Mouse (Mus musculus): ENCODE results near the gene Ccdc77.
"Not testable (repeated sequence)": the region's sequence is repeated elsewhere in the genome, so short reads cannot be mapped to it uniquely, and the experiment has no call there.

The Ccdc77 gene

DNA sequence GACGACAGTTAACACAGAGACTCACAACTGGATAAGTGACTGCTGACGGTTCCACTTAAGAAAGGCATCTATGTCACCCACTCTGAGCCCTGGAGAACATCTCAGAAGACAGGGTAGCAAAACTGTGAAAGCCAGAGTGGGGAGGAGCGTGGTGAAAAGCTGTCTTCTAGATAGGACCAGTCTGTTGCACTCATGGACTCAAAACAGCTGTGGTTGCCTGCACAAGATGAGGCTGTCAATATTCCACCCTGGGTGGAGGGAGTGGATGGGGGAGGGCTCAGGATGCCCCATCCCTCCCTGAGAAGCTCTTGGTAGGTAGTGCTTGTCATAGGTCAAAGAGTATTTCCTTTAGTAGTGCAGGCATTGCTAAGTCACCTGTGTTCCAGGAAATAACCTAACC, 54.4 kb downstream of the Ccdc77 start:
- DNase-seq (ENCODE audit: low read depth, low spot score): no peak

DNA sequence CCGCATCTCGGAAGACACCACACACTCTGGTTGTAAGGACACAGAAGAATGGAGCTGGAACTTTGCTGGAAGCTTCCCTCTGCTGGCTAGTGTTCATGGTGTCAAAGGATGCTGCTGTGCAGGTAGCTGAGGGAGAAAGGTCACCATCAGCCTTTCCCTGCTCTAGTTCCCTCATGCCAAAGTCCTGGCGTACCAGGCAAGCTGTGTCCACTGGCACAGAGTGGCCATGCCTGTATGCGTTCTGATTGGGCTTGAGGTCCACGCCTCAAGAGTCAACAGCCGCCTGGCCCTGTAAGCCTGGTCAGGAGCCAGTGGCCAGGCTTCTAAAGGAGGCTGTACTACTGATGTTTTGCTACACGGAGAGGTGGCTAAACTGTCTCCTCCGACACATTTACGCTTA, 54.8 kb downstream of the Ccdc77 start:
- DNase-seq (ENCODE audit: low read depth, low spot score): no peak

- no peak for DNase-seq (ENCODE audit: low read depth, low spot score)
These were observed 57.1 kb downstream of the Ccdc77 start for GRCm38 (mm10) chr6:120306859-120307594.

- DNase-seq (ENCODE audit: low read depth, low spot score): no peak
These were observed 61.3 kb downstream of the Ccdc77 start for GRCm38 (mm10) chr6:120302755-120303316.

DNA sequence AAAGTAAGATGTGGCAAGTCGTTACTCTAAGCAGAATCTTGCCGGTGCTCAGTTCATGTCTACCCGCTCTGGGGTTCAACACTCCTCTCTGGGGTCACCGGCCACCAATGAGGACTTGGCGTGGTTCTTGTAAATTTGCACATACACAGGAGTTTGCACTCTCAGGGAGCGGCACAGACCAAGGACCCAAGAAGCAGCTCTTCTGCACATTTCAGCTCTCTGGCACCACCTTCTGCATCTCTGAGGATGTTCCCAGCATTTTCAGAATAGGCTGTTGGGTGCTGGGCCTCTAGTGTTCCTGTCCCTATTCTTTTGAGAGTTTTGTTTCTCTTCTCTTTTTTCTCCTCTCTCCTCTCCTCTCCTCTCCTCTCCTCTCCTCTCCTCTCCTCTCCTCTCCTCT, 63.0 kb downstream of the Ccdc77 start:
- DNase-seq (ENCODE audit: low read depth, low spot score): peak; percentile 24

DNA sequence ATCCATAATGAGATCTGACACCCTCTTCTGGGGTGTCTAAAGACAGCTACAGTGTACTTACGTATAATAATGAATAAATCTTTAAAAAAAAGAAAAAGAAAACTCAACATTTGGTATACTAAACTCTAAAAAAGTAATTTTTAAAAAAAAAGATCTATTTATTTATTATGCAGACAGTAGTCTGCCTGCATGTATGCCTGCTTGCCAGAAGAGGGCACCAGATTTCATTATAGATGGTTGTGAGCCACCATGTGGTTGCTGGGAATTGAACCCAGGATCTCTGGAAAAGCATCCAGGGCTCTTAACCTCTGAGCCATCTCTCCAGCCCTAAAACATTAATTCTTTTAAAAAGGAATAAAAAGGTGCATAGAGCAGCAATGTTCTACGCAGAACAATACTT, 67.6 kb downstream of the Ccdc77 start:
- not testable (repeated sequence) for DNase-seq (ENCODE audit: low read depth, low spot score)

GRCm38 (mm10) chr6:120294785-120295133, 69.4 kb downstream of the Ccdc77 start:
- no peak for DNase-seq (ENCODE audit: low read depth, low spot score)

DNA sequence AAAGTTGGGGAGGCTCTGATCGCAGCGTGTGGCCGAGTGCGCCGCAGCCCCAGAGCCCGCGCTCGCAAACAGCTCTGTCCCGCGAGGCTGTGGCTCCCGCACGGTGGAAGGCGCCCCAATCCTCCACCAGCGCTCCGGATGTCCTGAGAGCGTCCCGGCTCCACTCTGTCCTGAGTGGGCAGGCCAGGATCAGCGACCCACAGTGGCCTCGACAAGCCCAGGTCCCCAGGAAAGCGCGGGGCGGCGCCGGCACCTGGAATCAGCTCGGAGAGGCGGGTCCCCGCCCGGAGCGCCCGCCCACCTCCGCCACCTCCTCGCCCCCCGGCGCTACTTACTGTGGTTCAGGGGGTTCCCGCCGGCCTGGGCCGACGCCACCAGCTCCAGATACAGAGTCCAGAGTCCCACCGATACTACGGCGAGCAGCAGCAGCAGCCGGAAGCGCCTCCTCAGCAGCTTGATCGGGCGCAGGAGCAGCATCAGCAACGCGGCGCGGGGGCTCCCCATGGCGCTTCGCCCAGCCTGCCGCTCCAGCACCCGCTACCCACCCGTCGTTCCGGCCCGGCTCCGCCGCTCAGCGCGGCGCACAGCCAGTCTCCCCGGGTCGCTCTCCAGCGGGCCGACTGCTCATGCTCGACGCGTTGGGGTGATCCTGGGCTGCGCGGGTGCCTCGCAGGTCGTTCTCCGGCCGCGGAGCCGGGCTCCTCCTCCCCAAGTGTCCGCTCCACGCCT, 70.0 kb downstream of the Ccdc77 start, which contains the start of the genes D330020A13Rik and B4galnt3:
Gene D330020A13Rik (plus strand): TSS at position 309 of the 729 bp plus-strand sequence.
Gene B4galnt3 (minus strand): TSS at position 504 of the 729 bp plus-strand sequence.
- DNase-seq (ENCODE audit: low read depth, low spot score): no peak

DNA sequence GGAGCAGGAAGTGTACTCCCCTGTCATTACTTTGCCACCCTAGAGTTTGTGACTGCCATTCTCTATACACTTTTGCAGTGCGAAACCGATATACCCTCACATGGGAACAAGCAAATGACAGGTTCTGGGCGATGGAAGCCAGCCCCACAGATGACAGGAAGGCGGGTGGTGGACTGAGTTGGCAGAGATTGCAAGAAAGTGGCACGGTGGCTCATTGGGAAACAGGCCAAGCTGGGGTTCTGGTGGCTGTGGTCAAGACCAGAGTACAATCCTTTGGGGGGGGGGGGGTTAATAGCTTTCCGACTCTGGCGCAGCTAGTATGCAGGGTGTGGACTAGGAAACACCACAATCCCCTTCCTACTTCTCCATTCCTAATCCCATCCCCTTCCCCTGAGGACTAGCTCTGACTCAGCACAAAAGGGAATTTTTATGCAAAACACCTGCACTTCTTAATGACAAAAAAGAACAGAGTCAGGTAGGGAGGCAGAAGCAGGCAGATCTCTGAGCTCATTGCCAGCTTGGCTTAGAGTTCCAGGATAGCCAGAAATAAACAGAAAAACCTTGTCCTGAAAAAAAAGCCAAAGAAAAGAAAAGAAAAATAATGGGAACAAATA, 72.7 kb downstream of the Ccdc77 start:
- no peak for DNase-seq (ENCODE audit: low read depth, low spot score)

DNA sequence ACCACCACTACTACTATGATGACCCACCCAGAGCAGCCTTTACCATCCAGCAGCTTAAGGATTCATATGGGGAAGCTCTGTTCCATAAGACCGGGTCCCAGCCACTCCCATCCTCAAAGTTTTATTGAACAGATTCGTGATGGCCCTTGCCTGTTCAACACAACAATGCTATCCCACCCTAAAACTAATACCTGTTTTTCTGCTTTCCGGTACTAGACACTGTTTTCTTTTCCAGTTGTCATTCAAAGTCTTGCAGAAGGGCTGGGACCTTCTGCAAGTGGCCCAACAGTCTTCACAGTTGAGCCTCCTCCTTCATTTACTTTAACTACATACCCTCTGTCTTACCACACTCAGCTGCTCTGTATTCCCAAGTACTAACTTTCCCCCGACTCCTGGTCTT, 74.7 kb downstream of the Ccdc77 start:
- DNase-seq (ENCODE audit: low read depth, low spot score): no peak

DNA sequence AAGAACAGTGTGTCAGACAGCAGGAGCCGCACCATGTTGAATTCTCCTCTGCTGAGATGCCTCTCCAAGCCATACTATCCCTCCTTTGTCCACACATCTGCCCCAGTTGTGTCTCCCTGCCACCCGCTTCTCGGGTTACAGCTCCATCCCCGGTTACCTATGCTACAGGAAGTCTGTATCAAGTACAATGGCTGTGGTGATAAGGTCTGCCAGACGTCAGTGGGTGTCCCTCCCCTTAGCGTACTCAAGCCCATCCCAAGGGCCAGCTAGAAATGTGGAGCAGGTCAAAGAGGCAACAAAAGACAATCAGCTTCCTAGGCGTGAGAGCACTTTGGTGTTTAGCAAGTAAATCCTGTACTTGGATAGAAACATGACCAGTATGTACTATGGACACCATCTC, 75.6 kb downstream of the Ccdc77 start:
- DNase-seq (ENCODE audit: low read depth, low spot score): no peak

DNA sequence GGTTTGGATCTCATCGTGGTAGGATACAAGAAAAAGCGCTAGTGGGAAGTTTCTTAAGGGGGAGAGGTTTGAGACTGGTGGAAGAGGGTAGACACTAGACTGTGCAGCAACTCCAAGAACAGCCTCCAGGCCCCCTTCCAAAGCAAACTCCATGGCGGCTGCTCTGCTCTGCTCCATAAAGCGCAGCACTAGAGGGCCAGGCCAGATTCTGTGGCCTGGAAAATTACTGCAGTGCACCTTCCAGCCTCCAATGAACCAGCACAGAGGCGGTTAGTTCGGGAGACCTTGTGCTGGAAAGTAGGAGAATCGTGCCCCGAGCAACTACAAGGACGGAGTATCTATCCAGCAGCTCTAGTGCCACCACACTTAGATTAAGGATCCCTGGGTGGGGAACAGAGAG, 76.9 kb downstream of the Ccdc77 start:
- no peak for DNase-seq (ENCODE audit: low read depth, low spot score)

DNA sequence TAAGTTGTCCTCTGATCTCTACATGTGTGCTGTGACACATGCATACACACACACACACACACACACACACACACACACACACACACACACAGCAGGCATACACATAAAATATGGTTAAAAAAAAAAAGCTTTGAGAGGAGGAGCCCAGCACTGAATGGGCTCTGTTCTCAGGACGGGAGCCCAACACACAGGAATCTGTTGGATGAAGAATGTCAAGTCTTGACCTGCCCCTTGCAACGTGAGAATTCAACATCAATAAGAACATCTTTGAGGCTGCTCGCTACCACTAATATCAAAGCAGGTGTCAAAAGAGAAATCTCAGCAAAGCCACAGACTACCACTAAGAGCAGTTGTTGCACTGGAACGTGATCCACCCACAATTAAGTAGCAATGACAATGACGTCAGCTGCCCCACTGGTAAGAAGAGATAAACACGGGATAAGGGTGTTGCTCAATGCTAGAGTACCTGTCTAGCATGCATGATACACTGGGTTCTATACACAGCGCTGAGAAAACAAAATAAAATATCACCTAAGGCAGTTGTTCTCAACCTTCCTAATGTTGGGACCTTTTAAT, 87.2 kb downstream of the Ccdc77 start:
- no peak for DNase-seq (ENCODE audit: low read depth, low spot score)

DNA sequence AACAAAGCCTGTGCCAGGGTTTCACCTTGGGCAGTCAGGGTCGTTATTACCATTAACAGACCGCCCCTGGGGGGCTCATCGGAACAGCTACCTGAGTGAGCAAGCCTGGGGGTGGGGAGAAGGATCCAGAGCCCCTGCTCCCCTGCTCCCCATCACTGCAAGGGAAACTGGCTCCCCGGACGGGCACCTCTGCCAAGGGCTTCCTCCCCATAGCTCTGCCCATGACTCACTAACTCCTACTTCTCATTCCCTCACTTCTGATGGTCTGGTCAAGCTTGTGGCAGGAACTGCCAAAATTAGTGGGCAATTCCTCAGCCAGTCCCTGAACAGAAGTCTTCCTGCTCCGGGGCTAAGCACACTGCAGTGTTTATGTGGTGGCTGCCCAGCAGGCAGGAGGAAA, 88.9 kb downstream of the Ccdc77 start:
- no peak for DNase-seq (ENCODE audit: low read depth, low spot score)

DNA sequence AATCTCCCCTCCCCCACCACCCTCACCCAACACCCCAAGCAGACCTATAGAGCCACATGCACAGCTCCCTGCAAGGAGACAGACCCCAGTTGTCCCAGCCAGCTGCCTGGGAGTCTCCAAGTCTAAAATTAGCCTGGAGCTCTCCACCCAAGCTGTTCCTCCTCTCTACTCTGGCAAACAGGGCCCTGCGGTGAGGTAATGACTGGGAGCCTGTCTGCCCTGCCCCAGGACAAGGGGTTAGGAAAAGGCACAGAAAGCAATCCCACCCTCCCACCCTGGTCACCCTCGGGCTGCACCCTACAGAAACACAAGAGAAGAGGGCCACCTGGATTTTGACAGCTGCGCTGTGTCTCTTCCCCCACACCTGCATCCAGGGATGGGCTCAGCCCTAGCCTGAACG, 89.3 kb downstream of the Ccdc77 start:
- DNase-seq (ENCODE audit: low read depth, low spot score): no peak

All from brain, embryonic 18.5 days (tissue).